Mouse (Mus musculus): ENCODE data around the gene Gm42878. TPM values are rescaled to one million over a fixed set of nuclear protein-coding genes. Genes with fewer than 3 reads are reported as not detected.
"Not testable (repeated sequence)": the region's sequence is repeated elsewhere in the genome, so short reads cannot be mapped to it uniquely, and the experiment has no call there.

Gene Gm42878
- polyA plus RNA-seq, 1 experiment from 2014 or later: not detected

DNA sequence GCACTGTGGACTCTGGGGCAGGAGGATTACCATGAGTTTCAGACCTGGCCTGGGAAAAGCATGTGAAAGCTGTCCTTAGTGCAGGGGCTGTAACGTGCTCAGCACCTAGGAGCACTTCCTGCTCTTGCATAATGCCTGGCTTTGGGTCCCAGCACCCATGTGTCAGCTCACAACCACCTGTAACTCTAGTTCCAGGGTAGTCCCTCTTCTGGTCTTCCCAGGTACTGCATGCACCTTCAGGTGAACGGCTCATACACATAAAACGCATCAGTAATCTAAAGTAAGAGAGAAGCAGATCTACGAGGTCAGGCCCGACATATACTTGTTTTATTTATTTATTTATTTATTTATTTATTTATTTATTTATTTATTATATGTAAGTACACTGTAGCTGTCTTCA lies 10.8 kb downstream of the Gm42878 start:
- H3K27ac ChIP-seq (replicated peaks; ENCODE audit: low read depth, low read length): no peak overlapping the region
- no peaks in the 10 kb centered on the region for H3K27me3 ChIP-seq (ENCODE audit: control insufficient read depth, insufficient read depth, low read length)
- WGBS: 89% methylated on average over 5 of the region's 5 CpGs
- no peak overlapping the region for H3K9ac ChIP-seq (replicated peaks; ENCODE audit: low read length)
- no peak overlapping the region for H3K4me3 ChIP-seq (ENCODE audit: low read depth, low read length)
- H3K4me2 ChIP-seq (ENCODE audit: low read depth, low read length): no peak overlapping the region
- no peak for ATAC-seq (replicated peaks; ENCODE audit: insufficient number of reproducible peaks, low FRiP score, low TSS enrichment, low read depth)
- H3K9me3 ChIP-seq (replicated peaks; ENCODE audit: control insufficient read depth, low read length): no peaks in the 10 kb centered on the region
- H3K36me3 ChIP-seq (replicated peaks; ENCODE audit: control insufficient read depth, insufficient read depth, low read depth, low read length): peaks cover 11% of the 10 kb centered on the region
- no peaks in the 10 kb centered on the region for H3K4me1 ChIP-seq (ENCODE audit: control insufficient read depth, insufficient read depth, low read length)
- peak; percentile 9 for DNase-seq (ENCODE audit: low spot score)

DNA sequence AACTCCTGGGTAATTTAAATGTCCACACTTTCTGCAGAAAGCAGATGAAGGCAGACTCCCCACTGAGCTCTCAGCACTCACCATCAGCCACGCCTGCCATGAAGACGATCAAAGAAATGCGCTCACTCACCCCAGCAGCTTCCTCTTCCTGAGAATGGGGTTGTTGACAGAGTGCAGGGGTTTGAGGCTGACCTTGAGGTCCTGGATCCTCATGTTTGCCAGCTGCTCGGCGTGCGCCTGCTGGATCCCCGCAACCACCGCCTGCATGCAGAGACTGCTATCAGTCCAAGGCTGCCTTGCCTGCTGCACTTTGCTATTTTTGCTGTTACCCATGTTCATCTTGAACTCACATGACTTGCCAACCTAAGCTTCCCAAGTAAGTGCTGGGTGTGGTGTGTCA lies 18.3 kb downstream of the Gm42878 start:
- no peak overlapping the region for H3K27ac ChIP-seq (replicated peaks; ENCODE audit: low read depth, low read length)
- H3K4me2 ChIP-seq (ENCODE audit: low read depth, low read length): no peak overlapping the region
- WGBS: 83% methylated on average over 8 of the region's 8 CpGs
- ATAC-seq (replicated peaks; ENCODE audit: insufficient number of reproducible peaks, low FRiP score, low TSS enrichment, low read depth): no peak
- H3K4me1 ChIP-seq (ENCODE audit: control insufficient read depth, insufficient read depth, low read length): no peaks in the 10 kb centered on the region
- peaks cover 25% of the 10 kb centered on the region for H3K36me3 ChIP-seq (replicated peaks; ENCODE audit: control insufficient read depth, insufficient read depth, low read depth, low read length)
- H3K4me3 ChIP-seq (ENCODE audit: low read depth, low read length): no peak overlapping the region
- no peak for DNase-seq (ENCODE audit: low spot score)
- no peaks in the 10 kb centered on the region for H3K9me3 ChIP-seq (replicated peaks; ENCODE audit: control insufficient read depth, low read length)
- no peaks in the 10 kb centered on the region for H3K27me3 ChIP-seq (ENCODE audit: control insufficient read depth, insufficient read depth, low read length)
- no peak overlapping the region for H3K9ac ChIP-seq (replicated peaks; ENCODE audit: low read length)

DNA sequence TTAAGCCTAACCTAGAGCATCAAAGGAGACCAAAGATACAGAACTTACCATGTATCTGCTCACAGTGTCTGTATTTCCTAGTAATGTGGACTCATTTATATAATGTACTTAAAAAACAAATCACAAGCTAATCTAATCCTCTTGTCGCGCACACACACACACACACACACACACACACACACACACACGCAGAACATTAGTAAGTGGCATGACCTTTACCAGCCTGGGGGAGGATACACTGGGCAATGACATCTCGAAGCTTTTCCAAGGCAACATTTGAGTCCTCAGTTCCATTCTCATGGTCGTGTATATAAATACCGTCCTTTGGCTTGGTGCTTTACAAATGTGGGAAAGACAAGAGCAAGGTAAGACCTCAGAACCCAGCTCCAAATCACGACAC lies 18.8 kb downstream of the Gm42878 start:
- H3K4me1 ChIP-seq (ENCODE audit: control insufficient read depth, insufficient read depth, low read length): no peaks in the 10 kb centered on the region
- no peak overlapping the region for H3K27ac ChIP-seq (replicated peaks; ENCODE audit: low read depth, low read length)
- no peak overlapping the region for H3K9ac ChIP-seq (replicated peaks; ENCODE audit: low read length)
- H3K36me3 ChIP-seq (replicated peaks; ENCODE audit: control insufficient read depth, insufficient read depth, low read depth, low read length): peaks cover 23% of the 10 kb centered on the region
- ATAC-seq (replicated peaks; ENCODE audit: insufficient number of reproducible peaks, low FRiP score, low TSS enrichment, low read depth): no peak
- no peak overlapping the region for H3K4me2 ChIP-seq (ENCODE audit: low read depth, low read length)
- no peak for DNase-seq (ENCODE audit: low spot score)
- 88% methylated on average over 7 of the region's 7 CpGs for WGBS
- no peak overlapping the region for H3K4me3 ChIP-seq (ENCODE audit: low read depth, low read length)
- H3K9me3 ChIP-seq (replicated peaks; ENCODE audit: control insufficient read depth, low read length): no peaks in the 10 kb centered on the region
- H3K27me3 ChIP-seq (ENCODE audit: control insufficient read depth, insufficient read depth, low read length): no peaks in the 10 kb centered on the region

DNA sequence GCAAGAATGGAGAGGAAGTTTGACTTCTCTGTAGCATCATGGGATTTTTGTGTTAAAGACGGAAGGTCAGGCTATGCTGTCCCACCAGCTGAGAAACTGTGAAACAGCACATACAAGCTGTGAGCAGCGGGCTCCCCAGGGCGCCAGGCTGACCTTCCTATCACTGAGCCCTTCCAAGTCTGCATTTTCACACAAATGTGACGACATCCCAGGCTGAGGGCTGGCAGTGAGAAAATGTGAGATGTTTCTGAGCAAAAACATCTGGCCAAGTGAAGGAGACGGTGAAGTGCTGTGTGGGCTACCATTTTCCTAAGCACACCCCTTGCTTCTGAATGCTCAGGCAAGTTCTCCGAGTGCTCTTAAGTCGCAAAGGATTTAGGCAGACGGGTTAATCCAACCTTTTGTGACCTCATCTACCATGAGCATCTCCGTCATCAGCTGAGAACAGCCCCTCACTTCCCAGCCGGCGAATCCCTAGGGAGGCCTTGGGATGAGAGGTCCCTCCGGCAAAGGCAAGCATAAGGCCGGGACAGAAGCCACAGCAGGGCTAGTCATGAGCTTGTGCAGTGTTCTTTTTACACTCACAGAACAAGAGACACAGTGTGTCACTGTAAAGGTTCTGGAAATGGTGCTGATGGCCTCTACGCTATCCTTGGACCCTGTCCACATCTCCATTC lies 19.4 kb downstream of the Gm42878 start:
- peaks cover 17% of the 10 kb centered on the region for H3K36me3 ChIP-seq (replicated peaks; ENCODE audit: control insufficient read depth, insufficient read depth, low read depth, low read length)

DNA sequence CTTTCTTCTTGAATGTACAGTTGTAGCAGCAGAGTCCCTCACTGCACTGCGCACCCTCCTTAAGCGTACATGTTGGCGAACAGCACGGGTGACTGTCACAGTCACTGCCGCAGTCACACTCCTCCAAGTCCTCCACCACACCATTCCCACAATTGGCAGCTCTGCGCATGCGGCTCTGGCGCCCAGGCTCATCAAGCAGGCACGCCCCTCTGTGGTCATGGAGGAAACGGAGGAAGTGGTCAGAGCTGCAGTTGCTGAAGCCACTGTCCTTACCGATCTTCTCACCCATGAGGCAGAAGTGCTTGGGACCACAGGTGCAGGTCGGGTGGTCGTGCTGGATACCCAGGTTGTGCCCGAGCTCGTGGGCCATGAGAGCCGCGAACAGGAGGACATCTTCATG lies 25.5 kb downstream of the Gm42878 start:
- not testable (repeated sequence) for H3K27me3 ChIP-seq (ENCODE audit: control insufficient read depth, insufficient read depth, low read length); H3K9me3 ChIP-seq (replicated peaks; ENCODE audit: control insufficient read depth, low read length); H3K9ac ChIP-seq (replicated peaks; ENCODE audit: low read length); H3K4me2 ChIP-seq (ENCODE audit: low read depth, low read length); ATAC-seq (replicated peaks; ENCODE audit: insufficient number of reproducible peaks, low FRiP score, low TSS enrichment, low read depth); DNase-seq (ENCODE audit: low spot score); H3K4me3 ChIP-seq (ENCODE audit: low read depth, low read length); H3K27ac ChIP-seq (replicated peaks; ENCODE audit: low read depth, low read length); H3K4me1 ChIP-seq (ENCODE audit: control insufficient read depth, insufficient read depth, low read length); H3K36me3 ChIP-seq (replicated peaks; ENCODE audit: control insufficient read depth, insufficient read depth, low read depth, low read length)
- 90% methylated on average over 11 of the region's 17 CpGs for WGBS

More for the DNA sequence above, 19.4 kb downstream of the Gm42878 start:
- DNase-seq (ENCODE audit: low spot score) (no peak), ATAC-seq (replicated peaks; ENCODE audit: insufficient number of reproducible peaks, low FRiP score, low TSS enrichment, low read depth) (no peak)
- Histone ChIP-seq H3K4me3 (ENCODE audit: low read depth, low read length) (no peak overlapping the region), H3K27ac (replicated peaks; ENCODE audit: low read depth, low read length) (no peak overlapping the region), H3K4me2 (ENCODE audit: low read depth, low read length) (no peak overlapping the region), H3K9me3 (replicated peaks; ENCODE audit: control insufficient read depth, low read length) (no peaks in the 10 kb centered on the region), H3K9ac (replicated peaks; ENCODE audit: low read length) (no peak overlapping the region), H3K4me1 (ENCODE audit: control insufficient read depth, insufficient read depth, low read length) (no peaks in the 10 kb centered on the region), H3K27me3 (ENCODE audit: control insufficient read depth, insufficient read depth, low read length) (no peaks in the 10 kb centered on the region)
- 85% methylated on average over 14 of the region's 14 CpGs for WGBS

DNA sequence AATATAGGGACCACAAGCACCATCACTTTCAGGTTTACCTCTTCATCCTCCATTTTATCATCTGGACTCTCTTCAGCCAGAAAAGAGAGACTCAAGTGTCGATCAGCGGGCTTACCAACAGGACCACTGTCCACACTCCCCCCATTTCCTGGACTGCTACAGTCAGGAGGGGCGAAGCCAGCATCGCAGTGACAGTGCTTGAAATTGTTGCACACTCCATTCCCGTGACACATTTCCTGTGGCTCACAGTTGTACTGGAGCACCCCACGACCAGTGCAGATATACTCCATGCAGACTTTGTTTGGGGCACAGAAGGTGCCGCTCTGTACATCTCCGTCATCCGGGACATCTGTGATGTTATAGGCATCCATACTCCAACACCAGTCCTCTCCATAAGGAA lies 26.3 kb downstream of the Gm42878 start:
- DNase-seq (ENCODE audit: low spot score) (no peak), ATAC-seq (replicated peaks; ENCODE audit: insufficient number of reproducible peaks, low FRiP score, low TSS enrichment, low read depth) (no peak)
- Histone ChIP-seq H3K4me3 (ENCODE audit: low read depth, low read length) (no peak overlapping the region), H3K9ac (replicated peaks; ENCODE audit: low read length) (no peak overlapping the region), H3K4me2 (ENCODE audit: low read depth, low read length) (no peak overlapping the region), H3K27ac (replicated peaks; ENCODE audit: low read depth, low read length) (no peak overlapping the region), H3K9me3 (replicated peaks; ENCODE audit: control insufficient read depth, low read length) (no peaks in the 10 kb centered on the region), H3K4me1 (ENCODE audit: control insufficient read depth, insufficient read depth, low read length) (no peaks in the 10 kb centered on the region), H3K27me3 (ENCODE audit: control insufficient read depth, insufficient read depth, low read length) (no peaks in the 10 kb centered on the region), H3K36me3 (replicated peaks; ENCODE audit: control insufficient read depth, insufficient read depth, low read depth, low read length) (no peaks in the 10 kb centered on the region; the same call in 1 of the 2 replicates)
- 94% methylated on average over 9 of the region's 9 CpGs for WGBS

DNA sequence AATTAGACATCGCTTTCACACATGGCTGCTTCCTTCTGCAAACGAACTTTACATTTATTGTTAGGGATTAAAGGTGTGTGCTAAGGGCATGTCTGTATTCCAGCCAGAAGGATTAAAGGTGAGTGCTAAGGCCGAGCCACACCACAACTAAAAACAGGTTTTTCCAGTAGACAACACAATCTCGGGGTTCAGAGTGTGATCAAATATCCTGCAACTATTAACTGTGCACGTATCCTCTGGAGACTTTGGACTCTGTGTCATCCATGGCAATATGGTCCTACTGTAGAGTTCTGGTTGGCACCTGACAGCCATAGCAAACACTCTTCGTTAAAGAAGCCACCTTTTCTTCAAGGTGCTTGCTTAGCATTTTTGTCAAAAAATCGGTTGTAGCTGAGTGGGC lies 35.3 kb downstream of the Gm42878 start:
- ATAC-seq (replicated peaks; ENCODE audit: insufficient number of reproducible peaks, low FRiP score, low TSS enrichment, low read depth): no peak
- DNase-seq (ENCODE audit: low spot score): no peak
- H3K27ac ChIP-seq (replicated peaks; ENCODE audit: low read depth, low read length): no peak overlapping the region
- H3K27me3 ChIP-seq (ENCODE audit: control insufficient read depth, insufficient read depth, low read length): no peaks in the 10 kb centered on the region
- no peak overlapping the region for H3K4me2 ChIP-seq (ENCODE audit: low read depth, low read length)
- H3K9me3 ChIP-seq (replicated peaks; ENCODE audit: control insufficient read depth, low read length): no peaks in the 10 kb centered on the region
- H3K36me3 ChIP-seq (replicated peaks; ENCODE audit: control insufficient read depth, insufficient read depth, low read depth, low read length): no peaks in the 10 kb centered on the region
- no peaks in the 10 kb centered on the region for H3K4me1 ChIP-seq (ENCODE audit: control insufficient read depth, insufficient read depth, low read length)
- WGBS: 82% methylated on average over 7 of the region's 7 CpGs
- no peak overlapping the region for H3K9ac ChIP-seq (replicated peaks; ENCODE audit: low read length)
- H3K4me3 ChIP-seq (ENCODE audit: low read depth, low read length): no peak overlapping the region

DNA sequence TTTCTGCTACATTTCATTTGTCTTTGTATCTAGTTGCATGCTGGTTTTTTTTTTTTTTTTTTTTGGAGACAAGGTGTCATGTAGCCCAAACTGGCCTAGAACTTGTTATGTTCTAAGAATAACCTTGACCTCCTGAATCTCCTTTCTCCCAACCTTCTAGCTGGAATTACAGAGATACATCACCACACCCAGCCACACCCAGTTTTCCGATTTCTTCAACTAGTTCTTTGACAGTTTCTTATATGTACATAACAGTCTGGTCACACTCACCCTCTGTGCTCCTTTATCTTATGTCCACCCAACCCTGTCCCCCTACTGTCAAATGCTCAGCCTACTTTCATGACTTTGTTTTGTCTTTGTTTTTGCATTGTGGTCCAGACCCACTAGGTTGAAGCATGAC lies 38.4 kb downstream of the Gm42878 start:
- Histone ChIP-seq H3K27ac (replicated peaks; ENCODE audit: low read depth, low read length) (no peak overlapping the region), H3K9me3 (replicated peaks; ENCODE audit: control insufficient read depth, low read length) (no peaks in the 10 kb centered on the region), H3K4me2 (ENCODE audit: low read depth, low read length) (no peak overlapping the region), H3K27me3 (ENCODE audit: control insufficient read depth, insufficient read depth, low read length) (no peaks in the 10 kb centered on the region), H3K36me3 (replicated peaks; ENCODE audit: control insufficient read depth, insufficient read depth, low read depth, low read length) (no peaks in the 10 kb centered on the region), H3K4me3 (ENCODE audit: low read depth, low read length) (no peak overlapping the region), H3K4me1 (ENCODE audit: control insufficient read depth, insufficient read depth, low read length) (no peaks in the 10 kb centered on the region), H3K9ac (replicated peaks; ENCODE audit: low read length) (no peak overlapping the region)
- ATAC-seq (replicated peaks; ENCODE audit: insufficient number of reproducible peaks, low FRiP score, low TSS enrichment, low read depth) (no peak), DNase-seq (ENCODE audit: low spot score) (no peak)
- 97% methylated on average over 1 of the region's 1 CpGs for WGBS
